Mouse (Mus musculus) layer of hippocampus, postnatal 36 days (tissue): Measurements from ENCODE around the gene Olfr544. TPM values are rescaled to one million over a fixed set of nuclear protein-coding genes. Genes with fewer than 3 reads are reported as not detected.
"Not testable (repeated sequence)": the region's sequence is repeated elsewhere in the genome, so short reads cannot be mapped to it uniquely, and the experiment has no call there.

ENCODE experiments used
- DNase-seq, 2 experiments: peaks; one replicate each; pipeline ENCODE4 v3.0.0; 2022
- total RNA-seq, 2 experiments: library from RNA; stranded (reverse); gene quantifications; 2 replicates each; pipeline ENCODE4 v1.2.3; 2021

Gene Olfr544
- not detected for total RNA-seq

DNA sequence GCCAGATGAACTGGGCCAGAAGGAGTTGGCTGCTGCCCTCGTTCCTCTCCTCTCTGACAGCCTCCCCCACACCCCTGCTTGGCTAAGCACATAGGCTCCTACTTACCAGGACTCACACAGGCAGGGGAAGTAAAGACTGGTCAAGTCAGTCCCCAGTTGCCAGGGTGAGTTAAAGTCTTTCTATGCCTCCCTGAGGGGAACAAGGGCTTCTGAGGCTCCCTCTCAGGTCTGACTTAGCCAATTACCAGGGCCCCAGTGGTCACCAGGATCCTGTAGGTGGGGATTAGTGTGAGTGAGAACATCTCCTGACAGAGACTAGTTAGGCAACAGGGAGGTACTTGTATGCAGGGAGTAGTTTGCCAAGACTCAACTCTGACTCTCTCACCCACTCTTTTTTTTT lies at the start of gene Olfr544:
Olfr544 (minus strand) TSS at position 153 of the 400 bp plus-strand sequence.
- DNase-seq: no peak

DNA sequence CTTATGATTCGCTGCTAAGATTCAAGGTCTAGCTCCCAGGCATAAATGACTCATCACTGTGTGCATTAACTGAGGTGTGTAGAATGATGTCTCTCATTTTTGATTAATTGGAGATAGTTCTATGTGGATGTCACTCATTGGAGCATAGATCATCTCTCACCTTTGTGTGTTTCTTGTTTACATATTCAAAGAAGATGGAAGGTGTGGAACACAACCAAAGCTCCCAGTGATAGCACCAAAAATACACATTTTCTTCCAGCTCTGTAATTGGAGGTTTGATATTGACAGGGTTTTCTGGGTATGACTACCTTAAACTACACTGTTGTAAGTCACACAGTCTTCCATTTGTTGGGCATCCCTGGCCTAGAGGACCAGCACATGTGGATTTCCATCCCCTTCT lies 46.3 kb upstream of the Olfr544 start, which contains the start of gene Olfr547:
Olfr547 (plus strand) TSS at position 301 of the 400 bp plus-strand sequence.
- no peak for DNase-seq

DNA sequence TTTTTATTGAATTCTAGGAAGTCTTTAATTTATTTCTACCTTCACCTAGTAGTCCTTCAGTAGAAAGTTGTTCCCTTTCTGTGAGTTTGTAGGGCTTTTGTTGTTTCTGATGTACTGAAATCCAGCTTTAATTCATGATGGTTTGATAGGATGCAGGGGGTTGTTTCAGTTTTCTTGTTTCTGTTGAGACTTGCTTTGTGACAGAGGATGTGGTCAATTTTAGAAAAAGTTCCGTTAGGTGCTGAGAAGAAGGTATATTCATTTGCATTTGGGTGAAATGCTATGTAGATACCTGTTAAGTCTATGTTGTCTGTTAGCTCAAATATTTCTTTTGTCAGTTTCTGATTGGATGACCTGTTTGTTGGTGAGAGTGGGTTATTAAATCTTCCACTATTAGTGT lies 40.9 kb upstream of the Olfr544 start:
- no peak for DNase-seq

DNA sequence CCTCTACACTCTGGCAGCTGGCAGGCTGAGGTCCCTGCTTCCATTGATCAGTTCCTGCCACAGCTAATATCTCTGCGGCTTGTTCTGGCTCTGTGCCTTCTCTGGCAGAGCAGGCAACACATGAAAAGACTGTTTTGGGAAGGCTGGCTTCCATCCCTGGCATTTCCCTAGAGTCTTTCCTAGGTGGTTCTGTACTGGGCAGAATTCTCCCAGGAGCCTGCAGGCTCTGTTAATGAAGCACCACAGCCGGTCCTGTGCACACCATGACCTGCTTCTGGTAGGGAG lies 28.9 kb upstream of the Olfr544 start:
- DNase-seq: peak; percentile 8 to 26

DNA sequence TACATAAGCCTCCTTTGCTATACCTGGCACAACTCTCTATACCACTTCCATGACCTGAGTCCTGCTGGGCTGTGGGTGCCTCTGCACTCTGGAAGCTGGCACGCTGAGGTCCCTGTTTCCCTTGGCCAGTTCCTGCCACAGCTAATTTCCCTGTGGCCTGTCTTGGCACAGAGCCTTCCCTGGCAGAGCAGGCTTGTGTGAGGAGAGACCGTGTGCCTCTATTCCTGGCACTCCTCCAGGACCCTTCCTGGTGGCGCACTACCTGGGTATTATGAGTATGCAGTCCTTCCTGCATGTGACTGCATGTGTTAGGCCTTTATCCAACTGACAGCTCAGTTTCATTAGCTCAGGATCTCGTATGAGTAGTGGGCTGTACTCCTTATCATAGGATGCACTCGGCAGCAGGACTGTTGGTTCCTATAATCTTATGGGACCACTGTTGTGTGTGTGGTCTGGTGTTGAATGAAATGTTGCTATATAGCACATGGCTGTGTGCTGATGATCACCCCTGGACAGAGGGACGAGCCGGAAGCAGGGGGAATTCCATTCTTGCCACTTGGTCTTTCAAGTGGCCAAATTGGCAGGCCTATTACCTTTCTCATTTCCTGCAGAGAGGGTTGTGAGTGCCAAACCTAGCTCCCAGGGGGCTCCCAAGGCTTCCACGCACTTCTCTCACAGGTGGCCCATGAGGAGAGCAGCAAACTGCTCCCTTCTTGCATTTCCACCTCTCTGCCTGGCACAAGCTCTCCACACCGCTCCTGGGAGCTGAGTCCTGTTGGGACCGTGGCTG lies 28.3 kb upstream of the Olfr544 start:
- DNase-seq: no peak

DNA sequence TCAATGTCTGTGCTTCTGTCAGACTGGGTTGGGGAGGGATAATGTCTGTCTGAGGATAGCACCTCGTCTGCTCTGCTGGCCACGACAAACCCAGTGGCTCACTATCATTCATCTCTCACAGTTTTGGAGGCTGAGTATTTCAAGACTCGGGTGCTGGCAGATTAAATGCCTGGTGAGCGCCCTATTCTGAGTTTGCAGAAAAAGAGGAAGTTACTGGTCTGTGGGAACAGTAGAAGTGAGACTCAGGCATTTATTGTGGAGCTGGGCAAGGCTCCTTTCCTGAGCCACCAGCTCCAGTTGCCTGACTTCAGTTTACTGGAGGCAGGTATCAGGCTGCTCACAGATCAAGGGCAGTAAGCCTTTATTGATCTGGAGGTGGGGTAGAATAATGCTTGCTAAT lies 26.0 kb upstream of the Olfr544 start:
- DNase-seq: no peak

DNA sequence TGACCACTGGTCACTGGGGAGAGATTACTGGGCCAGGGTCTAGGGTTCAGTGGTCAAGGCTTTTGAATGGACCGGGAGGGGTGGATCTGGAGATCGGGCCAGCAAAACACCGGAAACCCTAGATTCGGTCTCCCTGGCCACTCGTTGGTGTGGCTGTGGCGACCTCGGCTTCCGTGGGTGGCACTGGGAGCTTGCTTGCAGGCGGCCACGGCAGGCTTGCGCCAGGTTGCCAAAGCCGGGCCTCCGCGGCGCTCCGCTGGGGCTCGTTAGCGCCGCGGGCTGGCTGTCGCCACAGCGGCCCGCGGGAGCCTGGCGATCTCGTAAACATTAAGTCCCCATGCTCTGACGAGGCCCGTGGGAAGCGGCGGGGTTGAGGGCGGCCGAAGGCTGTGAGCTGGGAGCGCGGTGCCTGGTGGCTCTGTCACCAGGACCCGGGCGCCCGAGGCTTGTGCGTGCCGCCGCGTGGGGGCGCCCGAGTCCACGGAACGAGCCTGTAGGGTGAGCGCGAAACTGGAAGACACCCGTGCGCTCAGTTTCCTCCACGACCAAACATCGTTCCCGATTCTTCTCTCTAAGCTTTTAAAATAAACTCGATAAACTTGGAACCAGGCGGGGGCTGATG lies 24.8 kb upstream of the Olfr544 start:
- peak; percentile 85 for DNase-seq

DNA sequence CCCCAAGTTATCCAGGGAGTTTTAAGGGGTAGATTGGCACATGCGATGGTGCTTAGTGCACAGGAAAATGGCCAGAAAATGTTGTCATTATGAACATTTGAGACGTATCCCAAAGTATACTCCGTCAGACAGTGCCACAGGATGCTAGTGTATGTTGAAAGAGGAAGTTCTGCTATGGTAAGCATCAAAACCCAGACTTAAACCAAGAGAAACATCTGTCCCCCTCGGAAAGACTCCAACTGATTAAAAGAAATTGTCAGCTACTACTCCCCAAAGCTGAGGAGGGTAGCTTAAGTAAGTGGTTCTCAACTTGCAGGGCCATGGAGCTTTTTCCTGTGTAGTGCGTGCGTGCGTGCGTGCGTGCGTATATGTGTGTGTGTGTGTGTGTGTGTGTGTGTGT lies 23.8 kb upstream of the Olfr544 start:
- DNase-seq: no peak

DNA sequence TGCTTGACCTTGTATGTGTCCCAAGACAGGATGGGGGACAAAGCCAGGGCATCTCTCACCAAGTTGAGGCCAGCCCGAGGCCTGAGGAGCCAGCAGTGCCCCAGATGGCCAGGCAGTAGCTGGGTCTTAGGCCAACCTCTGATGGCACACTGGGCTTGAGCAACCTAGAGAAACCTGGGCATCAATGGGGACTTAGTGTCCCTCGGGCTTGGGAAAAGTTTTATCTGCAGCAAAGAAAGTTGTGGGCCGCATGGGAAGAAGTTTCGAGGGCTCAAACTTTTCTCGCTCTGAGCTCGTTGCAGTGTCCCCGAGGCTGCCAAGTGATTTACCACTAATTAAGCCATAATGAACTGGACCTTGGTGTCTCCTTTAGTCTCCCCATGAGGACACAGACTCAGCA lies 21.6 kb upstream of the Olfr544 start:
- no peak for DNase-seq

DNA sequence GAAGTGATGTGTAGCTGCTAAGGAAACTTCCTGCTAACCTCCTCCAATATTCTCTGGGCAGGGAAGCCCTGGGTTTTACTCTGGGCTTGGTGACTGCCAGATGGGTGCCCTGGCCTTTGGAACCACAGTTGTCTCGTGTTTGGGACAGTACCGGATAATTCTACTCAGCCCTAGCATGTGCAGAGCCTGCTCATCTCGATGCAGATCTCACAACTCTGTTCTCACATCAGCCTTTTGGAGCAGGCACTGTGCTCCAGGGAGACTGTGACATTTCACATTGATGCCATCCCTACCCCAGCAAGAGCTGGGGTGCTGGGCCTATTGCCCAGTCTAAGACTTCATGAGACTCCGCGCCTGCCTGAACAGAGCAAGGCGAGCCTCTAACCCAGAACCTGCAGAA lies 20.6 kb upstream of the Olfr544 start:
- no peak for DNase-seq

DNA sequence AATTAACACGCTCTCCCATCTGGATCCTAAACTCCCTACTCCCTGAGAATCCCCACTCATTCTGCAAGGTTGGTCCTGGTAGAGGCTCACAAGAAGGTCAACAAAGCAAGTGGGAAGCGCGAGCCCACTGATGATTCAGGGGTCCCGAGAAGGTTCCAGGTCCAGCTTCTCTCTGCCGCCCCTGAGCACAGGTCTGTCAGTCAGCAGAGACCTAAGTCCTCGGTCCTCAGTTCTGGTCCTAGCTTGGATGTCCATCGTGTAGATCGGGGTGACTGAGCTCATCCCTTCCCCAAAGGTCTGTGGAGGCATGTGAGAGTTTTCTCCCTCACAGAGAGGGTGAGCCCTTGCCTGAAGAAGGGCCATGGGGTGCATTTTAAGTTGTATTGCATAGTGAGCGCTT lies 20.0 kb upstream of the Olfr544 start:
- DNase-seq: no peak

DNA sequence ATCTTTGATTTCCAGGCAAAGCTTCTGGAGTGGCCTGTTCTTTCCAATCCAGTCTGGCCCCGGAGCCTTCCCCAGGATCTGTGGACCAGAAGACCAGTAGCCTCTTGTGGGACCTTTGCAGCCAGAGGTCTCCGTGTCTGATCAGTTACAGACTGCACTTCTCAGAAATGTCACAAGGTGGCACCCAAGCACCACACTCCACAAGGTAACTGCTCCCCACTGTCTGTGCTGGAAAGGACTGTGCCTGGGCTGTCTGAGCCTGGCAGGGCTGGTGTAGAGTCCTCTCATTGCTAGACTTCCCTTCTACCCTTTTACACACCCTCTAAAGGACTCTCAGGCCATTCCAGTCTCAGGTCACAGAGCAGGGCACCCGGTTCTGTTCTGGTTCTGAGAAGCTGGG lies 18.7 kb upstream of the Olfr544 start:
- peak; percentile 66 to 74 for DNase-seq

DNA sequence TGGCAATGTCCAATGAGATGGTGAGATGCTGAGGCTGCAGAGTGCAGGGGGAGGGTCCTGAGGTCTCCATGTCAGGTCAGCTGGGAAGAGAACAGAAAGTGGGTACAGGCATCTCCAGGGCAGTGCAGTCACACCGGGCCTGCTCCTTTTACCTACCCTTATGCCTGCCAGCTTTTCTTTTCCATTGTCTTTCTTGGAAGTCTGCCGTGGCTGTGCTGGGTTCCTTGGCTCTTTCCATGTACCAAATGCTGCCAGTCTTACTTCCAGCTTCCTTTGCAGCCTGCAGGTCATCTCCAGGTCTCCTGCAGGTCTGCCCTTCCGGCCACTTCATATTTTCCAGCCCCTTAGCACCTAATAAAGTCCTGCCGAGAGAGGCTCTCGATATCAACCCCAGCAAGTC lies 13.9 kb upstream of the Olfr544 start:
- DNase-seq: no peak

DNA sequence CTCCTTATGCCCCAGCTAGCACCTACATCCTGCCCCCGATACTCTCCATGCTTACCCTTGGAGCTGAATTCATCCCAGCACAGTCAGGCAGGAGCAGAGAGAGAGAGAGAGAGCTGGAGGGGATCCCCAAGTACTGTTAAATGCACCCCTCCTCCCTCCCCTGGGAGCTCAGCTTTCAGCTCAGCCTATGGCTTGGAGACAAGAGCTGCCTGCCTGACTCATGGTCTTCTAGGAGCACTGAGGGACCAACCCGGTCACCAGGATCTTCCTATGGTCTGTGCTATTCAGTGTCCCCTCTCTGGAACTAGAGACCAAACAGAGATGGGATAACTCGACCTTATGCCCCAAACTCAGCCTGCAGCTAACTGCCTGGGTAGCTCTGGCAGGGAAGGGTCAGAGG lies 11.4 kb upstream of the Olfr544 start, which contains the start of gene Olfr545:
Olfr545 (minus strand) TSS at position 101 of the 400 bp plus-strand sequence.
- DNase-seq: no peak

DNA sequence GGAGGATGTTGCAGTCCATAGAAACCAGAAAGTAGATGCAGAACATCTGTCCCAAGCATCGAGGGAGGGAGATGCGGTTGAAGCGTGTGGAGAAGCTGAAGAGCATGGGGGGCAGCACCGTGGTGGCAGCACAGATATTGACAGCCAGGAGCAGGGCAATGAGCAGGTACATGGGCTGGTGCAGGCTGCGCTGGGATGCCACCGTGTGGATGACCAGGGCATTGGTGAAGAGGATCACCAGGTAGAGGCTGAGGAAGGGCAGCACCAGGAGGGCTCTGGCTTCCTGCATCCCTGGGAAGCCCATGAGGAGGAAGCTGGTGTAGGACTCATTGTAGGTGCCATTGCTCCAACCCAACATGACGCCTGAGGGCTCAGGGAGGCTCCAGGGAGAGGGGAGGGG lies 6.3 kb upstream of the Olfr544 start:
- DNase-seq: not testable (repeated sequence)

DNA sequence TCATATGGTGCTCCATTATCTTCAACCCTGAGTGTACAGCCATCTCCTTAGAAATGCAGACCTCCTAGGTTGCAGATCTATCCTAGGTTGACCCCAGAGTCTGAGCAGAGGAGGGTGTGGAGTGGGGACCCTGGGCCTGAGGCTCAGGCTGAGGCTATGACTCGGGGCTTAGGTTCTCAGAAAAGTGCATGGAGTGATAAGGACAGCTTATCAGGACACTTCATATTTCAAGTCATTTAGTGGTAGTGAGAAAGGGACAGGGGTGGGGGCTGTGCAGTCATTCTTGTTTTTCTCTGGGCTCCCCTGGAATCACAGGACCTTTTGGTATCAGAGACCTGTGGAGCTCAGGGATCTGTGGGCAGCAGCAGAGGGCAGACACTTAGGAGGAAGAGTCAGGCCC lies 2.0 kb downstream of the Olfr544 start:
- DNase-seq: no peak

DNA sequence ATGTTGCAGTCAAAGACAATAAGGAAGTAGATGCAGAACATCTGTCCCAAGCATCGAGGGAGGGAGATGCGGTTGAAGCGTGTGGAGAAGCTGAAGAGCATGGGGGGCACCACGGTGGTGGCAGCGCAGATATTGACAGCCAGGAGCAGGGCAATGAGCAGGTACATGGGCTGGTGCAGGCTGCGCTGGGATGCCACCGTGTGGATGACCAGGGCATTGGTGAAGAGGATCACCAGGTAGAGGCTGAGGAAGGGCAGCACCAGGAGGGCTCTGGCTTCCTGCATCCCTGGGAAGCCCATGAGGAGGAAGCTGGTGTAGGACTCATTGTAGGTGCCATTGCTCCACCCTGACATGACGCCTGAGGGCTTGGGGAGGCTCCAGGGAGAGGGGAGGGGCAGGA lies 3.3 kb downstream of the Olfr544 start:
- DNase-seq: not testable (repeated sequence)

DNA sequence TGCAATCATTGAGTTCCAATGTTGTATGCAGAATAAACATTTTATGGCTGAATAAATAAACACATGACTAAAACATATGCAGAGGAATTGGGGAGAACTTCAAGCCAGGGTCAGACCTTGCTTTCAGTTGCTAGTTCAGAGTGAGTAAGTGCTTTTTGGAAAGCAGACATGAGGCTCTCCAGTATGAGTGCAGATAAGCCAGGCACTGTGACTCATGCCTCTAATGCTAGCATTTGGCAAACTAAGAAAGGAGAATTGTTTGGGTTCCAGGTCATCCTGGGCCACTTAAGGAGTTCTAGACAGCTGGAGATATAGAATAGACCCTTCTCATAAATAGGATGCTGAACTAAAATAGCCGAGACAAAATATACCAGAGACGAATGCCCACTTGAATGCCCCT lies 4.4 kb downstream of the Olfr544 start:
- DNase-seq: no peak

DNA sequence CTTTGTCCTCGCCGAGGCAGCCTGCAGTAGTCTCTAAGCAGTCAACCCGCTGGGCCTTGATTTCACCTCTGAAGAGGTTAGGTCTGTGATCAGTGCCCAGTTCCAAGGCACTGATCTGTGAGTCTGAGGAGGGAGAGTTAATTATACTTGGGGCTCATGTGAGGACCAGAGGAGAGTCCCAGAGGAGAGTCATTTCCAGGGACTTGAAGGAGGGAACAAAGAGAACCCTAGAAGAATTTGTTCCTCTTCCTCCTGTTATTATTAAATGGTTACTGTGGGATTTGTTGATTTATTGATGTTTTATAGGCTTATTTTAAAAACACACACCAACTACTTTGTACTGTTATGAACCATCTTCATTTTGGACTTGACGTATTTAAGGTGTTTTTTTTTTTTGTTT lies 6.5 kb downstream of the Olfr544 start, which contains the start of gene Olfr543:
Olfr543 (minus strand) TSS at position 101 of the 400 bp plus-strand sequence.
- DNase-seq: no peak

DNA sequence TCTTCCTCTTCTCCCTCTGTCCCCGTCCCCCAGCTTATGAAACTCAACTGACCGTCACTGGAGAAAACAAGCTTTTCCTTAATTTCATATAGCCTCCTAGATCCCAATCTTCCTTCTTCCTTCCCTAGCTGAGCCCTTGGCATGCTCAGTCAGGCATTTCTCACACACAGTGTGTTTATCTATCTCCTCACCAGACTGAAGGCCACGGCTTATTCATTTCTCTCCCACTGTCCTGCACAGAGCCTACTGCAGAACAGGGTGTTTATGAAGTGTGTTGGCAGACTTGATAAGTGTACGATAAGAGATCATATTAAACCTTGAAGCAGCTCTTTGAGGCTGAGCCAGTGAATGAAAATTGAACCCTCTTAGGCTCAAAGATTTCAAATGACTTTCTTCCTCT lies 7.3 kb downstream of the Olfr544 start:
- no peak for DNase-seq

DNA sequence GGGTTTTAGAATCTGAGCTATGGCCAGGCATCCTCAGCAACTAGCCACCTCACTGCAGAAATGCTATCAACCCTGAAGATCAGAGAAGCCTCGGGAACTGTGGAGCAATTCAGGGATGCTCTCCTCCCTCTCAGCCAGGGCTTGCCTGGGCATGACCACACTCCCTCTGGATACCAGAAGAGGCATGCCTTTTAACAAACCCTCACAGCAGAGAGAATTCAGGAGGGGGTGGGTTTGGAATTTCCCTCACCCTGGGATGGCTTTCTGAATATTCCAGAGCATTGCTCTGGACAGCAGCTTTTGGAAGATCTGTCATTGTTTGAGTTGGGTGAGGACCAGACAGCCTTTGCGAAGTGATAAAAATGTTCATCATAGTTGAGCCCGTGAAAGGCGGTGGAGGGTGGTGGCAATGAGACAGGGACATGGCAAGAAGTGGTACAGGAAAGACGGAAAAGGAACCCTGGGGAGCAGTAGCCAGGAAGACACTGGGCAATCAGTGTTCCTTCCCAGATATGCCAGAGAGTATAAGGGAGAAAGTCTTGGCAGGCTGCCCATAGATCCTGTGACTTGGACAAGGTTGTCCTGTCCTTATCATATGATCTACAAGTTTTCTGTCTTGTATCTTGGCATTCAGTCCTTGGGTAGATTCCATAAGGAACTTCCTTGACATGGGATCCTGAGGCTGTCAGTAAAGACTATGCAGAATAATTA lies 8.6 kb downstream of the Olfr544 start:
- DNase-seq: no peak

DNA sequence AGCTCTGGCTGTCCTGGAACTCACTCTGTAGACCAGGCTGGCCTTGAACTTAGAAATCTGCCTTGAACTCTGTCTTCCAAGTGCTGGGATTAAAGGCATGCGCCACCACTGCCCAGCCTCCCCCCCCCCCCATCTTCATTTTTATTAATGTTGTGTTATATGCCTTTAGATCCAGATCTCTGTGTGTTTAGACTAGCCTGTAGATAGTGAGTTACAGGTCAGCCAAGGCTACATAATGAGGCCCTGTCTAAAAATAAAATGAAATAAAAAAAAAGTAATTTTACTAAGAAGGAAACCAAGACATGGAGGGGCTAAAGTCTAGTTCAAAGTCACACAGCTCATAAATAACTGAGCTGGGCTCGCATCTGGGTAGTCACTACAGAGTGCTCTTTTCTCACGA lies 9.2 kb downstream of the Olfr544 start:
- DNase-seq: no peak

DNA sequence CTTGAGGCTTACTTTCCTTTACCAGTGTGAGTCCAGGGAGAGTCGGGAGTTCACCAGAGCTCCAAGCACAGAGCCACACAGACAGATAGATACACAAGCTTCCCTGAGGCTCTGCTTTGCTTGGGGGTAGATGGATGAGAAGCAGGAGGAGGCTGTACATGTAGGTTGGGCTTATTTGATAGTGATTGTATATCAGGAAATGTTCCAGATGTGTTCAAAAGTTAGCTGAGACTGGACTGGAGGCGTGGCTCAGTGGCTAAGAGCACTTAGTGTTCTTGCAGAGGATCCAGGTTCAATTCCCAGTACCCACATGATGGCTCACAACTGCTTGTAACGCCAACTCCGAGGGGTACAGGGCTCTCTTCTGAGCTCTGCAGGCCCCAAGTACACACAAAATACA lies 9.7 kb downstream of the Olfr544 start:
- no peak for DNase-seq

DNA sequence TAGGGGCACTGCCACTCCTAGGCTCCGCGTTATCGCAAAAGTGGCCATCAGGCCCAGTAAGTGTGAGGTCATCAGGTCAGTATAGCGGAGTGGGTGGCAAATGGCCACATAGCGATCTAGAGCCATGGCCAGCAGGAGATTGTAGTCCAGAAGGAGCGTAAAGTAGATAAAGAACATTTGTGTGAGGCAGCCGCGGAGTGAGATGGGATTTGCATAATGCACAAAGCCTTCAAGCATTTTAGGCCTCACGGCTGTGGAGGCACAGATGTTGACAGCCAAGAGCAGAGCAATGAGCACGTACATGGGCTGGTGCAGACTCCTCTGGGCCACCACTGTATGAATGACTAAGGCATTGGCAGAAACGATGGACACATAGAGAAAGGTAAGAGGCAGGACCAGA lies 10.7 kb downstream of the Olfr544 start:
- DNase-seq: no peak
